ENCODE assay signal across 16 mouse cellular contexts in the genomic region with DNA sequence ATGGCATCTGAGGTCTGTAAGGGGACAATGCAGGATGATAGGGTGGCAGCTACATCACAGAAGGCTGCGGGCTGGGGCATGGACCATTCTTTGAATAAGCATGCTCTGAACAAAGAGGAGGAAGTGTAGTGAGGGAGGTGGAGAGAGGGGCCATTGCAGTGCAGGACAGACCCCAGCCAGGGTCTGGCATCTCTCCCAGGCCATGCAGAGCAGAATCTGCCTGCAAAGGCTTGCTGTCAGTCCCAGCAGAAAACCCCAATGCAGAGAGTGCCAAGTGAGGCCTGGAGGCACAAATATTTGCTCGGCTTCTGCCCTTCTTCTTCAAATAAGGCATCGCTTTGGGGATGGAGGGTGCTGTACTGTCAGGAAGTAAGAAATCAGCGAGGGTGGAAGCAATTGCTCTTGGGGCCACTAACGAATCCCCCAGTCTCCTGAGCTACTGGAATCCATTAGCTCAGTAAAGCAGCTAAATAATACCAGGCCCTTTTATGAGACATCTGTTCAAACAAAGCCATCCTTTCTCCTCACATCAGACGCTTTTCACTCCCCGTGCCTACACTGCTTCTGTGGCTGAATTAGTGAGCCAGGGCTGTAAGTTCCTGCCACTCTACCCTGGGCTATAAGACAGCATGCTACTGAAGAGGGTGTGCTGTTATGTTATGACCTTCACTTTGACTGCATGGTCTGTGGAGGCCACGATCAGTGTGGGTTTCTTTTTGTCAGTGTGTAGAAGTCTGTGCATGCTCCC. TPM values are rescaled to one million over a fixed set of nuclear protein-coding genes. Genes with fewer than 3 reads are reported as not detected.
DNase-seq lines count a peak whose midpoint lies in the region; ATAC-seq lines count a peak whose summit lies in the region.
"Had no signal": no experiment of that assay in that cellular context is flagged by ENCODE, and none has a peak within 500 bp of the region (broad histone marks: within the 10 kb centered on the region; RNA-seq: fewer than 3 reads in every experiment).

No protein-coding gene starts in this region.

- 0 out of 2 replicates have a peak overlapping the region, but pooled peaks have one; percentile 25 for H3K9ac ChIP-seq in forebrain, embryonic 12.5 days
- H3K9ac ChIP-seq in hindbrain, embryonic 13.5 days, result peak overlapping the region; percentile 51
- H3K9ac ChIP-seq in midbrain, embryonic 14.5 days (replicated peaks; ENCODE audit: low read length), result no peak overlapping the region

- H3K27ac ChIP-seq in forebrain, embryonic 12.5 days, result peak overlapping the region; percentile 85
- H3K27ac ChIP-seq in hindbrain, embryonic 13.5 days, result peak overlapping the region; percentile 83
- H3K27ac ChIP-seq in midbrain, embryonic 14.5 days (replicated peaks; ENCODE audit: low read depth, low read length), result peak overlapping the region; percentile 74
- H3K27ac ChIP-seq in limb, embryonic 10.5 days, result no peak overlapping the region
- H3K27ac ChIP-seq: layer of hippocampus, adult 2 months; left cerebral cortex, adult 2 months had no signal

- H3K4me2 ChIP-seq in forebrain, embryonic 12.5 days, result 0 out of 2 replicates have a peak overlapping the region, but pooled peaks have one; percentile 6
- no peak overlapping the region for H3K4me2 ChIP-seq in hindbrain, embryonic 13.5 days
- H3K4me2 ChIP-seq in midbrain, embryonic 14.5 days (ENCODE audit: low read length), result no peak overlapping the region

- H3K4me1 ChIP-seq in forebrain, embryonic 12.5 days, result peaks cover 19% of the 10 kb centered on the region
- peaks cover 49% of the 10 kb centered on the region for H3K4me1 ChIP-seq in hindbrain, embryonic 13.5 days (replicated peaks)
- H3K4me1 ChIP-seq in midbrain, embryonic 14.5 days (ENCODE audit: control insufficient read depth, insufficient read depth, low read length), result peaks cover 20% of the 10 kb centered on the region; the same call in 1 of the 2 replicates
- peaks cover 17% of the 10 kb centered on the region for H3K4me1 ChIP-seq in limb, embryonic 10.5 days

- peaks cover 13% of the 10 kb centered on the region for H3K27me3 ChIP-seq in forebrain, embryonic 12.5 days
- peaks cover 19% of the 10 kb centered on the region; the same call in 1 of the 2 replicates for H3K27me3 ChIP-seq in hindbrain, embryonic 13.5 days
- 0 out of 2 replicates have a peak, but pooled peaks cover 2% of the 10 kb centered on the region for H3K27me3 ChIP-seq in midbrain, embryonic 14.5 days (ENCODE audit: control insufficient read depth, insufficient read depth, low read length)
- H3K27me3 ChIP-seq in limb, embryonic 10.5 days (ENCODE audit: low read depth, poor library complexity, severe bottlenecking), result peaks cover 5% of the 10 kb centered on the region

- DNase-seq in MN1 (ENCODE audit: low spot score), result peak; percentile 23
- DNase-seq in midbrain, embryonic 14.5 days, result peak; percentile 62
- no peak for DNase-seq in limb, embryonic 10.5 days (ENCODE audit: low spot score)
- no peak for DNase-seq in adrenal gland, postnatal 14 days
- DNase-seq in urinary bladder, adult 2 months (ENCODE audit: low spot score), result no peak
- DNase-seq in frontal cortex, postnatal 10 days (ENCODE audit: low spot score in 2 of 2), result no peak
- DNase-seq: cerebellum, adult 18-20 months; heart, adult 11 months; kidney, adult 9 months; lung, postnatal 4 days had no signal

- H3K36me3 ChIP-seq in forebrain, embryonic 12.5 days (replicated peaks), result no peaks in the 10 kb centered on the region
- no peaks in the 10 kb centered on the region for H3K36me3 ChIP-seq in hindbrain, embryonic 13.5 days
- no peaks in the 10 kb centered on the region for H3K36me3 ChIP-seq in midbrain, embryonic 14.5 days (ENCODE audit: control insufficient read depth, insufficient read depth, low read length)
- H3K36me3 ChIP-seq in limb, embryonic 10.5 days, result no peaks in the 10 kb centered on the region

- whole genome bisulfite sequencing in forebrain, embryonic 12.5 days, result 24% methylated on average over 8 of the region's 8 CpGs
- 24% methylated on average over 8 of the region's 8 CpGs for WGBS in hindbrain, embryonic 13.5 days
- WGBS in midbrain, embryonic 14.5 days, result 27% methylated on average over 8 of the region's 8 CpGs
- 38% methylated on average over 8 of the region's 8 CpGs for WGBS in limb, embryonic 10.5 days

- peak; percentile 57 for ATAC-seq in forebrain, embryonic 12.5 days (ENCODE audit: low FRiP score)
- peak; percentile 36; the same call in 1 of the 2 replicates for ATAC-seq in hindbrain, embryonic 13.5 days (ENCODE audit: low FRiP score)
- 0 out of 2 replicates have a peak, but pooled peaks have one; percentile 43 for ATAC-seq in midbrain, embryonic 14.5 days (ENCODE audit: low FRiP score, low TSS enrichment)

- H3K4me3 ChIP-seq in forebrain, embryonic 12.5 days (replicated peaks), result no peak overlapping the region
- no peak overlapping the region for H3K4me3 ChIP-seq in hindbrain, embryonic 13.5 days
- H3K4me3 ChIP-seq in midbrain, embryonic 14.5 days (replicated peaks; ENCODE audit: low read depth, low read length), result no peak overlapping the region
- no peak overlapping the region for H3K4me3 ChIP-seq in limb, embryonic 10.5 days
- H3K4me3 ChIP-seq: layer of hippocampus, adult 2 months; left cerebral cortex, adult 2 months had no signal

- no peaks in the 10 kb centered on the region for H3K9me3 ChIP-seq in forebrain, embryonic 12.5 days
- no peaks in the 10 kb centered on the region for H3K9me3 ChIP-seq in hindbrain, embryonic 13.5 days
- H3K9me3 ChIP-seq in midbrain, embryonic 14.5 days (ENCODE audit: control insufficient read depth, low read length), result no peaks in the 10 kb centered on the region
- H3K9me3 ChIP-seq in limb, embryonic 10.5 days (replicated peaks), result no peaks in the 10 kb centered on the region

RNA-seq across cellular contexts. Expression of a gene that starts 21.9 kb away (rescaled TPM):
- 3.8 and 4.3 TPM in 2 replicates for polyA plus RNA-seq in forebrain, embryonic 12.5 days (2016; fragmentation: Nextera tagmentation; extraction: Ambion mirVana)
- 6.6 and 8.1 TPM in 2 replicates for polyA plus RNA-seq in hindbrain, embryonic 13.5 days (2015; fragmentation: Nextera tagmentation; extraction: Ambion mirVana)
- 7.6 and 8.6 TPM in 2 replicates for polyA plus RNA-seq in midbrain, embryonic 14.5 days (2014; fragmentation: Nextera tagmentation; extraction: Ambion mirVana)
- not detected in 2 replicates for polyA plus RNA-seq in limb, embryonic 10.5 days (2016; fragmentation: Nextera tagmentation; extraction: Ambion mirVana)
- total RNA-seq in adrenal gland, postnatal 14 days (2021), result 0.26 TPM in 1 of 2 replicates, not detected in the other
- not detected in 2 replicates for polyA plus RNA-seq in urinary bladder, adult 2 months (2012; rRNA removed)
- polyA plus RNA-seq: heart, embryonic 14.5 days; liver, embryonic 16.5 days had no signal

RNA-seq across cellular contexts. Expression of a gene that starts 36.0 kb away (rescaled TPM):
- 20.3 and 22.6 TPM in 2 replicates for polyA plus RNA-seq in forebrain, embryonic 12.5 days (2016; fragmentation: Nextera tagmentation; extraction: Ambion mirVana)
- polyA plus RNA-seq in hindbrain, embryonic 13.5 days (2015; fragmentation: Nextera tagmentation; extraction: Ambion mirVana), result 12.4 and 12.6 TPM in 2 replicates
- 13.9 and 14.8 TPM in 2 replicates for polyA plus RNA-seq in midbrain, embryonic 14.5 days (2014; fragmentation: Nextera tagmentation; extraction: Ambion mirVana)
- 13.8 and 16.2 TPM in 2 replicates for polyA plus RNA-seq in limb, embryonic 10.5 days (2016; fragmentation: Nextera tagmentation; extraction: Ambion mirVana)
- total RNA-seq in adrenal gland, postnatal 14 days (2021), result 9.9 and 10.8 TPM in 2 replicates
- polyA plus RNA-seq in urinary bladder, adult 2 months (2012; rRNA removed), result 6.6 and 7.4 TPM in 2 replicates

Comparison
In these comparisons a context has a peak if more than half of its experiments do, and no peak if none do; other contexts are left out.
1. DNase-seq: peak in MN1 (single experiment) and midbrain, embryonic 14.5 days (single experiment); none in limb, embryonic 10.5 days (single experiment), adrenal gland, postnatal 14 days (single experiment), urinary bladder, adult 2 months (single experiment) and frontal cortex, postnatal 10 days (0 of 2).
2. Peak in every context shown above with its lines, with median percentiles within 50 percentile points of each other: ATAC-seq.